Mouse (Mus musculus) stomach, embryonic 16.5 days (tissue): ENCODE results near the gene Mipol1. TPM values are rescaled to one million over a fixed set of nuclear protein-coding genes. Genes with fewer than 3 reads are reported as not detected.

Experiments
- ATAC-seq: fragments of 200-750 bp; cut with Nextera tagmentation; 2 replicates; pipeline ENCODE4 v1.8.0; 2017; ENCODE audit warnings: moderate number of reproducible peaks, moderate TSS enrichment; ENCODE audit not compliant: insufficient read depth, low FRiP score
- H3K27ac ChIP-seq: fragments of 300-500 bp; sonication (generic); 2 replicates; pipeline ENCODE4 v1.5.1; 2014; ENCODE audit warnings: low read length
- H3K27me3 ChIP-seq: fragments of 300-500 bp; sonication (generic); 2 replicates; pipeline ENCODE4 v1.6.1; 2014; ENCODE audit warnings: low read length, control low read depth, mixed read lengths; ENCODE audit not compliant: control insufficient read depth, insufficient read depth
- H3K36me3 ChIP-seq: fragments of 300-500 bp; sonication (generic); 2 replicates; pipeline ENCODE4 v1.6.1; 2014; ENCODE audit warnings: low read length; ENCODE audit not compliant: control insufficient read depth, insufficient read depth
- H3K4me1 ChIP-seq: fragments of 300-500 bp; sonication (generic); 2 replicates; pipeline ENCODE4 v1.6.1; 2014; ENCODE audit warnings: low read length, control low read depth, mixed read lengths; ENCODE audit not compliant: control insufficient read depth, insufficient read depth
- H3K4me2 ChIP-seq: fragments of 300-500 bp; sonication (generic); 2 replicates; pipeline ENCODE4 v1.6.1; 2014; ENCODE audit warnings: low read depth, low read length, mixed read lengths
- H3K4me3 ChIP-seq: fragments of 300-500 bp; sonication (generic); replicated peaks from 2 replicates; pipeline ENCODE4 v1.5.1; 2014; ENCODE audit warnings: mild to moderate bottlenecking, low read length
- H3K9ac ChIP-seq: fragments of 300-500 bp; sonication (generic); 2 replicates; pipeline ENCODE4 v1.6.1; 2014; ENCODE audit warnings: low read length
- H3K9me3 ChIP-seq: fragments of 300-500 bp; sonication (generic); replicated peaks from 2 replicates; pipeline ENCODE4 v1.6.1; 2016; ENCODE audit warnings: low read length, control low read depth; ENCODE audit not compliant: control insufficient read depth
- WGBS: fragments of 180-500 bp; shearing (Covaris S2); extraction: QIAGEN DNeasy Blood & Tissue Kit; methylation state at CpG from one replicate; pipeline ENCODE4 v1.1.7; 2014; 5-methylcytosine and 5-hydroxymethylcytosine counted together
- polyA plus RNA-seq: library from polyadenylated mRNA; unstranded; fragments of >200 nt; fragmentation: Nextera tagmentation; extraction: Ambion mirVana; gene quantifications from 2 replicates; pipeline ENCODE4 v1.2.1, GENCODE M21; 2015

Mipol1 gene
- polyA plus RNA-seq, 1 experiment from 2014 or later = 11.1 TPM

DNA sequence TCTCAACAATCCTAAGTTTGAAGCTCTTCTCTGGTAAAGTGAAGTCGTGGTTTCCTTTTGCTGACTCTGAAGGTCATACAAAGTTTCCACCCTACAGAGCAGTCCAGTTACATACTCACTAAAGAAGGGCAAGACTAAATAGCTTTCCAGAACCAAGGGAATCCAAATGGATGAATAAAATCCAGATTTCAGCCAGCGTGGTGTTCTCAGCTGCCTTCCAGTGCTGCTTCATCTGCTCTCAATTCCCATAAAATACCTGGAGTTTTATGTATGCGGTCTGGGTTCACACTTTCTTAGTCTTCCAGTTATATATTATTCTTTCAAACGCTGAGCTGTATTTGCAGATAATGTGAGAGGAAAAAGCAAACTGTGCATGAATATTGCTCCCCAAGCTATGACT is 280.9 kb downstream of the Mipol1 start:
- Histone ChIP-seq H3K27me3 (no peaks in the 10 kb centered on the region), H3K4me3 (no peak overlapping the region), H3K9ac (no peak overlapping the region), H3K9me3 (no peaks in the 10 kb centered on the region), H3K4me2 (no peak overlapping the region), H3K27ac (no peak overlapping the region), H3K4me1 (peaks cover 9% of the 10 kb centered on the region), H3K36me3 (no peaks in the 10 kb centered on the region)
- WGBS = 80% methylated on average over 4 of the region's 4 CpGs
- ATAC-seq = no peak

DNA sequence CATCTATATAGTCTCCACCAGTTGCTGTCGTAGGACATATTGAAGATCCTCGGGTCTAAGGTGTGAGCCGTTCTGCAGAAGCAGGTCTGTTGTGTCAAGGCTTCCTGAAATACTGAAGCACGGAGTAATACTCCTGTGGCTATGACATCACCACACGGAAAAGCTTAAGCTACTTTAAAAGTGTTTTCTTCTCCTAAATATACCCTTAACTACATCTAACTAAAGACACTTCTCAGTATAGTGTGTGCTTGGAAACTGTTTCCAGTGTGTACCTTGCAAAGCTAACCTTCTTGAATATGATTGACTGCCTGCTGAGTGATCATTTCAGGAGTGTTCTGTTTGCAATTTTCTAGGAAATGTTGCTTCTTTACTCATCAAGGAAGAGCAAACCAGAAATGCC is 281.3 kb downstream of the Mipol1 start:
- Histone ChIP-seq H3K4me3 (no peak overlapping the region), H3K27me3 (no peaks in the 10 kb centered on the region), H3K4me2 (no peak overlapping the region), H3K9ac (no peak overlapping the region), H3K9me3 (no peaks in the 10 kb centered on the region), H3K27ac (no peak overlapping the region), H3K36me3 (no peaks in the 10 kb centered on the region), H3K4me1 (peaks cover 9% of the 10 kb centered on the region)
- ATAC-seq = no peak
- WGBS = 83% methylated on average over 5 of the region's 5 CpGs

DNA sequence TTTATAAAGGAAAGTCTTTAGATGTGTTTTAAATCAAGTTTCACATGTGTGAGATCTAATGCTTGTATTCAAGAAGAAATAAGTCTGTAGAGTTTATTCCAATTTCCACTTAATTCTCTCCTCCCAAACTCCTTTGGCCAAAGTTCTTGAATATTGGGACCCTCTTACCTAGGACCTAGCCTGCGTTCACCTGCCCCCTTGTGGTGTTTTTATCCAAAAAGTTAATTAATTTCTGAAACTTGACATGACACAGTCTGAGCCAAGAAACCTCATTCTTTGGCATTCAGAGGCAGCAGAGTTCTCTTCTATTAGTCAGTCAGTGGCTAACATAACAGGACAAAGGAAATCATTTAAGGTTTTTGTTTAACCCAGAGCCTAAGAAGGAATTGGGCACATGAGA is 284.3 kb downstream of the Mipol1 start:
- Histone ChIP-seq H3K36me3 (no peaks in the 10 kb centered on the region), H3K9me3 (no peaks in the 10 kb centered on the region), H3K9ac (no peak overlapping the region), H3K4me1 (peaks cover 2% of the 10 kb centered on the region), H3K27me3 (no peaks in the 10 kb centered on the region), H3K4me2 (no peak overlapping the region), H3K27ac (no peak overlapping the region), H3K4me3 (no peak overlapping the region)
- ATAC-seq = no peak
- 38% methylated on average over 1 of the region's 1 CpGs for WGBS

DNA sequence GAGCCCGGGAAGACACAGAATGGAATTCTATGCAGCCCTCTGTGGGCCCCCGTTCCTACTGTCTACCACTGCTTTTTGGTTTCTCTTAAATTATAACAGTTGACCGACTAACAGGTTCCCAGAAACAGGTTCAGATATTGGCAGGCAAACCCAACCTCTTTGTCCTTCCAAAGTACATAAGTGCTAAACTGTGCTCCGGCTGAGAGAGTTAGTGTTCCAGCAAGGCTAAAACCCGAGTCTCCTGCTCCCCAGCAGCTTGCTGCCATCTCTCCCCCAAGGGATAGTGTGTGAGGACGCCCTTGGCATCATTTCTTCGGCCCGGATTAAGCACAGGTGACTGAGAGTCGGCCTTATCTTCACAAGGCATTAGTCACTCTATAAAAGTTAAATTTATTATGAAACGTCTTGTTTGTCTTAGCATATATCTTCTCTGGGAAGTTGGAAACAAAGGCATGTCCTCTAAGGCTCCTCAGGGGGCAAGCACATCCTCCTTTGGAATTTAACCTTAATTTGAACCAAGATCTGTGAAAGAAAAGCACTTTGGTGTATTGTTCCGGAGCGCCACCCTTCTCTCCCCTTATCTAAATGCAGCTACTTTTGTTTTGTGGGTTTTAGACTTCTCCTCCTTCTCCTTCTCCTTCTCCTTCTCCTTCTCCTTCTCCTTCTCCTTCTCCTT is 285.6 kb downstream of the Mipol1 start:
- H3K27me3 ChIP-seq = no peaks in the 10 kb centered on the region
- ATAC-seq = peak; percentile 25; the same call in 1 of the 2 replicates
- no peak overlapping the region for H3K4me2 ChIP-seq
- H3K9me3 ChIP-seq = no peaks in the 10 kb centered on the region
- peak overlapping the region; percentile 60; the same call in 1 of the 2 replicates for H3K27ac ChIP-seq
- H3K9ac ChIP-seq = no peak overlapping the region
- H3K36me3 ChIP-seq = no peaks in the 10 kb centered on the region
- no peak overlapping the region for H3K4me3 ChIP-seq
- 38% methylated on average over 12 of the region's 12 CpGs for WGBS
- H3K4me1 ChIP-seq = no peaks in the 10 kb centered on the region

DNA sequence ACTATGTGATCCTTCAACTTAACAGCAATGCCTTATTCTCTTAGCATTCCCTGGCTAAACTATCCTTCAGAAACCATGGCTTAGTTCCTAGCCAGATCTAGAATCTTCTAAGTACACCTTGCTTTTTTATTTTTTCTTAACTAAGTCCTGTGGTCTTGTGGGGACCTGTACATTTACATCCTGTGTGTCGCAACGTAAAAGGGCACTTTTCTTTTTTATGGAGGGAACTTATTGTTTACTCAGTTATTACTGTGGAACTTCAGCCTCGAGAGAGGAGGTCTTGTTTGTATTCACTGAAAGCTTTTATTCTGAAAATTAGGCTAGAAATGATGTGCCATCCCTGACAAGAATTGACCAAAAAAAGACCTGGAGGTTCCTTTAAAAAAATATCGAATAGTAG is 298.1 kb downstream of the Mipol1 start:
- no peak overlapping the region for H3K4me2 ChIP-seq
- H3K27me3 ChIP-seq = peaks cover 13% of the 10 kb centered on the region
- WGBS = 49% methylated on average over 4 of the region's 4 CpGs
- no peak overlapping the region for H3K4me3 ChIP-seq
- no peak overlapping the region for H3K9ac ChIP-seq
- no peaks in the 10 kb centered on the region for H3K4me1 ChIP-seq
- no peak overlapping the region for H3K27ac ChIP-seq
- no peaks in the 10 kb centered on the region for H3K9me3 ChIP-seq
- no peak for ATAC-seq
- no peaks in the 10 kb centered on the region for H3K36me3 ChIP-seq

DNA sequence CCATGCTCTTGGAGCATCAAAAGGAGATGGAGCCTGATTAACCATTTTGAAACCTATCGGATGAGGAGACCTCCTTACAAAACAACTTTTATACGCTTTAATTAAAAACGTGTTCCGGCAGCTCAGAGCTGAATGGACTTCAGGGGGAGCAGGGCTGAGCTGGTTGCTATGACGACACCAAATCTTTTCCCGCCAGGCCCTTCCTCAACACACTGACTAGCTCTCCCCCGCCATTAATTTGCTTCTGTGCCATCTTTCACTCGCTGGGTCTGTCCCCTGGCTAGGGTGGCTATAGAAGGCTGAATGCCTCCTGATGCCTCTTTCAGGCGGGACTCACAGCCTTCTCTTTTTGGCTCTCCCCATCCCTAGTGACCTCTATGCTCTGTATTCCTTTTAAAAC is 300.2 kb downstream of the Mipol1 start:
- H3K27ac ChIP-seq = no peak overlapping the region
- H3K36me3 ChIP-seq = no peaks in the 10 kb centered on the region
- no peak overlapping the region for H3K9ac ChIP-seq
- peaks cover 4% of the 10 kb centered on the region; the same call in 1 of the 2 replicates for H3K4me1 ChIP-seq
- peaks cover 31% of the 10 kb centered on the region for H3K27me3 ChIP-seq
- H3K9me3 ChIP-seq = no peaks in the 10 kb centered on the region
- WGBS = 30% methylated on average over 9 of the region's 9 CpGs
- ATAC-seq = no peak
- H3K4me3 ChIP-seq = no peak overlapping the region
- H3K4me2 ChIP-seq = no peak overlapping the region

DNA sequence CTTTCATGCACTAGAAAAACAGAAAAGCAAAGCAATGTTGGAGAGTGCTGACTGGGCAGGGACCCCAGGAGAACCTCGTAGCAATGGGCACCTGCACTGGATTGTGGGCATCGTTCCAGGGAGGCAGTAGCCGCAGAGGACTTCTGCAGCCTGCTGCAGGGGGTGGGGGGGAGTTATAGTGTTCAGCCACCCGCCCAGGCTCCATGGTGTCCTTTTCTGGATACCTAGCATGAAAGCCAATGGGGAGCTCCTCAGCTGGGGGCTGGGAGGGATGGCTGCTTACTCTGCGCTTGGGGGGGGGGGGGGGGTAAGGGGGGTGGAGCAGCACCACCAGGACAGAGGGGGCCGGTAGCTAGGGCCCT is 304.3 kb downstream of the Mipol1 start:
- 5% methylated on average over 4 of the region's 6 CpGs for WGBS
- Histone ChIP-seq H3K36me3 (no peaks in the 10 kb centered on the region), H3K9ac (peak overlapping the region; percentile 50; the same call in 1 of the 2 replicates), H3K27me3 (peaks cover 50% of the 10 kb centered on the region), H3K4me2 (peak overlapping the region; percentile 53), H3K4me1 (peaks cover 4% of the 10 kb centered on the region), H3K4me3 (no peak overlapping the region; the same call in 1 of the 2 replicates), H3K27ac (peak overlapping the region; percentile 95), H3K9me3 (no peaks in the 10 kb centered on the region)
- ATAC-seq = no peak

DNA sequence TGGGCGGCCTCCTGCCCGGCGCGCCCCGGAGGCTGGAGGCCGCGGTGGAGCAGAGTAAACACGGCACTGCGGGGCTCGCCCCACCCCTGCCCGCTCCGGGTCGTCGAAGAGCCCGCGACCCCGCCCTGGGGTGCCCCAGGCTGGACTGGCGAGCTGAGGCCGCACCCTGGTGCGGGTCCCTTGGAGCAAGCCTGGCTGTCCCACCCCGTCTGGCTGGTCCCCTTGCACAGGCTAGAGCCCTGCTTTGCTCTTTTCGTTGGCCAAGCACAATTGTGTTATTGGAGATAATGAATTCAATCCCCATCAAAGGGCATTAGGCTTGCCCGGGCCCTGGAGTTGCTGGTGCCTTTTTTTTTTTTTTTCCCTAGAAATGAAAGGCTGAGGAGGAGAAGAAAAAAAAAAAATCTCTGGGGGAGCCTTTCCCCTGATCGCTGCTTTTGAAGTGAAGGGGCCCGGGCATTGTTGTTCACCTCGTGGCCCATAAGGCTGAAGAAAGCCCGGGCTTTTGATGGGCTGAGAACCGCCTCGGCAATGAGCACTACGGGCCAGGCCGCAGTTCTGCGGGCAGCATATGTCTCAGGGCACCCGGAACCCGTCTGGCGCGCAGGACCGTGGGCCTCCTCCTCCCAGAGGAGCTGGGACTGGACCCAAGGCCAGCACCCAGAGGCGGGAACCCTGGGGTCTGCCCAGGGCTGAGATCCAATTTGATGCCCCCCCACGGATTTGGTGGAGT is 304.8 kb downstream of the Mipol1 start:
- Histone ChIP-seq H3K9ac (peak overlapping the region; percentile 65), H3K27ac (peak overlapping the region; percentile 95)

More for the DNA sequence above, 304.8 kb downstream of the Mipol1 start:
- Histone ChIP-seq H3K4me2 (peak overlapping the region; percentile 53), H3K27me3 (peaks cover 54% of the 10 kb centered on the region), H3K4me3 (peak overlapping the region; percentile 27), H3K9me3 (no peaks in the 10 kb centered on the region), H3K36me3 (no peaks in the 10 kb centered on the region), H3K4me1 (peaks cover 4% of the 10 kb centered on the region)
- ATAC-seq = peak; percentile 91
- WGBS = 2% methylated on average over 38 of the region's 39 CpGs
